Mouse (Mus musculus): ENCODE measurements around the gene Rragd.
"Not testable (repeated sequence)": the region's sequence is repeated elsewhere in the genome, so short reads cannot be mapped to it uniquely, and the experiment has no call there.

The Rragd gene

DNA sequence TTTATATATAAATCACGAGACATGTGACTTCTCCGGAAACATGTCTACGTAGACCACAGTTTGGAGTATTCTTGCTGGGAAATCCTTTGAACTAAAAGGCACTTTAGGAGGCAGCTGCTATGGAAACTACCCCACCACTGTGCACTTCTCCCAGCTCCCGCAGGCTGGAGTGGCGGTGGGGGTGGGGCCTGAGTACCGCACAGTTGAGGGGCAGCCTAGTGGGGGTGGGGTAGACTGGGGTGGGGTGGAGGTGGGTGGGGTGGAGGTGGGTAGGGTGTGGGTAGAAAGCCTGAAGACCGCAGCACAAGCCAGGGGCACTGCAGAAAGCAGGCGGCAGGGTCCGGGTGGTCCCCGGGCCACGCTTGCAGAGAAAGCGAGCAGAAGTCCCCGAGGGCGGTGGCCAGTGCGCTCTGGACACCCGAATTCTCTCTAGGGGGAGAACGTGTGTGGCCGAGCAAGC is at the start of gene Rragd:
TSS of gene Rragd (plus strand) at position 322 of the 460 bp plus-strand sequence.
- in situ Hi-C loops (cut with MboI, MseI), result no loop called here

DNA sequence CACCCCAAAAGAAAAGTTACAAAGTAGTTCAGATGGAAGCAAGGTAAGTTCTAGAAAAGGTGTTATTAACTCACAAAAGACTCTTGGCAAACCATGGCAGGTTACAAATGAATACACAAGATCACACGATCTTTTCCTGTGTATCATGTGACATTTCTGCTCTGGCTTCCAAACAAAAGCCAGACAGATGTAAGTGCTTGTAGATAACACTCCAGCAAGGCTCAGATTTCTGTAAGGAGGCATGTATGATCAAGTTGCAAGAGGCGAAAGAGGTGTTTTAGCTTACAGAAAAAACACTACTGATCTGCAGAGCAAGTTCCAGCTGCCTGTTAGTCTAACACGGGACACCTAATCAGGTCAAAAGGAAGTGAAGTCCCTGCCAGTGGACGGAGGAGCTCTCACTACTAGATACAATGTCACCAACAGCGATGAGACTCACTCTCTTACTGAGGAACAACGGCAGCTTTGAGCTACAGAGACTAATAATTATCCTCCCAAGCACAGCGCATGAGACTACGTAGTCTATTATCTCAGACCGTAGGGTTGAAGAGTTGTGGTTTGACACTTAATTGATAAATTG is 46.0 kb upstream of the Rragd start:
- in situ Hi-C loops (cut with MboI, MseI), result no loop called here

DNA sequence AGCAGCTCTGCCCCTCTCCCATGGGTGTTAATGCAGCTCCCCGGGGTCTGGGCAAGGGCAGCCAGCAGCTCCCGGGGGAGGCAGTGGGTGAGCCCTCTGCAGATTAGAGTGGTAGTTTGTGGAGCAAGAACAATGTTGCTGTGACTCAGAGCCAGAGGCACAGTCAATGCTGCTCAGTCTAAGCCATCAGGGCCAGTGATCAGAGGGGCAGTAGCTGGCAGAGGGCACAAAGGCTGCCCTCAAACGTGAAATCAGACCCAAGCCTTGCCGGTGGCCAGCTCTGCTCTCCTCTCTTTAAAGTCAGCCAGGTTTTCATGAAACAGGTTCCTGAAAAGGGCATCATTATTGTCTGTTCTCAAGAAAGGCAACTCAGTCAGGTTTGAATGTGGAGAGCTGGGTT is 43.3 kb upstream of the Rragd start:
- in situ Hi-C loops (cut with MboI, MseI), result no loop called here

DNA sequence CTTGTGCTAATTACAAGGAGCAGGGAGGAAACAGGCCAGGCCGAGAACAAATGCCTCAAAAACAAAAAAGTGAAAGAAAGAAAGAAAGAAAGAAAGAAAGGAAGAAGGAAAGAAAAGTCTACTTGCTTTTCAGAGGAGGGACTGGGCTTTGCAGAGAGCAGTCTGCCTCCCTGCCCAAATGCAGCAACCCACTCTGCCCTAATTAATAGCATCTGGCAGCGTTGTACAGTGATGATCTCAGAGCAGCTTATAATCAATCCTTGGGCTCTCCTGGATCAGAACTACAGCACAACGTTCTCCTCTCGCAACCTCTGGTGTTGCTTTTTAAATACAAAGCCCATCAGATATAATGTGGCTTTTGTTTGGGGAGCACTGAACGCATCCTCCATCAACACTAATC is 42.9 kb upstream of the Rragd start:
- in situ Hi-C loops (cut with MboI, MseI), result no loop called here

DNA sequence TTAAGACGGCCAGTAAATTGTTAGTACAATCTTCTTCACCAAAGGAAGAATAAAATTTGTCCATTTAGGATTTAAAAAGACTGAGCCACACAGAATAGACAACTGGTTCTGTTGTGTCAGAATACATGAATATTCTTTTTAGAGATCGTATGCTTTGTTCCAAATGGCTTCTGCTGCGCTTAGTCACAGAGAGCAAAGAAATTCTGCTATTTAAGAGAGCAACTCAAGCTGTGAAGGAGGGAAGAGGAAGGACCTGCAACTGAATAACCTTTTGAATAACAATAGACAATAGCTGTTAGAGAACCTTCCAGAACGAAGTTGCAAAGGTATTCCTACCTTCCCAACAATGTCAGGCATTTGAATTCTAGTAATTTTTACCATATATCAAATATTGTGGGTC is 41.9 kb upstream of the Rragd start:
- in situ Hi-C loops (cut with MboI, MseI), result no loop called here

DNA sequence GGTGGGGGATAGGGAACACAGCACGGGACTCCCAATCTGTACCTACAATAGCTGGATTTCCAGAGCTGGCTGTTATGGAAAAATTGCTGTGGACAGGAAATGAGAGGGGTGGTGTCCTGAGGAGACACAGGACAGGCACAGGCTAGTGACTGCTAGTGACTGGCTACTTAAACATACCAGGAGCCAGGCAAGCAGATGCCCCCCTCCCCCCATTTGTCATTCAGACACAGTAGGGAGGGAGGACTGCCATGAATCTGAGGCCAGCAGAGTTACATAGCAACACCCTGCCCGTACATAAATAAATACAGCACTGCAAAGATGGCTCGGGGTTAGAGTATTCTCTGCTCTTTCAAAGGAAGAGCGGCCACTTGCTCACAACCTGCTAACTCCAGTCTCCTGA is 35.2 kb upstream of the Rragd start:
- in situ Hi-C loops (cut with MboI, MseI), result no loop called here

DNA sequence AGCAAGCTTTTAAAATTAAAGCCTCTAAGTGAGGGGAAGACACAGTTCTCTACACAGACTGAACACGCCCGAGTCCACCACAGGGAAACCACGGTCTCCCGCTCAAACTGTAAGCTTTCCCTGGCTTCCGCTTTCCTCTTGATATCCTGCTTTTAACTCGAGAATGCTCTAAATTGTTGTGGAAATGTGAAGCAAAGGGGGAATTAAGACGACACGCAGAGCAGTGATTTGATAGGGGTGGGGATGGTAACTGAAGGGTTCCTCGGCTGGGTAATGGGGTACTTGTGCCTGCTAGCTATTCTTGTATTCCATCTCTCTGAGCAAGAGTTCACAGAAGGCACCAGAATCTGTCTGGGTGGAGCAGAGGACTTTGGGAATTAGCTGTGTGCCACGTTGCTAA is 34.1 kb upstream of the Rragd start:
- in situ Hi-C loops (cut with MboI, MseI), result no loop called here

DNA sequence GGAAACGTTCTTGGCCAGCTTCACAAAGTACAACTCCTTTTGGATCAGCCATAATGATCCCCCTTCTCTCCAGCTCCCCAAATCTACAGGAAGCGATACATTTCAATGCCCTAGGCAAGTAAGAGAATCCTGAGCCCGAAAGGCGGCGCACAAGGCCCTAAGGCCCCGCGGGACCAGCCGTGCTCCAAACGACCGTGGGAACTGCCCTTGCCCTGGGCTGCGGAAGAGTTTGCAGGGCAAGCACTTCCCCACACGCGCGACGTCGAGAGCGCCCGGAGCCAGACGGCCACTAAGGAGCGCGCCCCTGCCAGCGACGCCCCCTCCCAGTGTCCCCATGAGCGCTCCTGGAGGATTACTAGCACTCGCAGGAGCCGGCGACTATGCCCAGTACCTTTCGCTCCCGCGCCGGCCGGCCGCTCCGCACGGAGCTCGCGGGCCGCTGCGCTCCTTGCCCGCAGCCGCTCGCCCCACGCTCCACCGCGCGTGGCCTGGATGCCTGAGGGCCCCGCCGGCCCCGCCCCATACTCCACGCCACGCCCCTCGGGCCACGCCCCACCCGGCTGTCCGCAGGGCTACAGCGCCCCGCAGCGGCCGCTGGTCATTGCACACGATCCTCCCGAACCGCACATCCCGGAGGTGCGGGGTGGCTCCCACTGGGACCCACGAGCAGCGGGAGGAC is 32.3 kb upstream of the Rragd start, which contains the start of gene Ankrd6:
TSS of gene Ankrd6 (minus strand) at position 486 of the 679 bp plus-strand sequence.
- in situ Hi-C loops (cut with MboI, MseI), result no loop called here

DNA sequence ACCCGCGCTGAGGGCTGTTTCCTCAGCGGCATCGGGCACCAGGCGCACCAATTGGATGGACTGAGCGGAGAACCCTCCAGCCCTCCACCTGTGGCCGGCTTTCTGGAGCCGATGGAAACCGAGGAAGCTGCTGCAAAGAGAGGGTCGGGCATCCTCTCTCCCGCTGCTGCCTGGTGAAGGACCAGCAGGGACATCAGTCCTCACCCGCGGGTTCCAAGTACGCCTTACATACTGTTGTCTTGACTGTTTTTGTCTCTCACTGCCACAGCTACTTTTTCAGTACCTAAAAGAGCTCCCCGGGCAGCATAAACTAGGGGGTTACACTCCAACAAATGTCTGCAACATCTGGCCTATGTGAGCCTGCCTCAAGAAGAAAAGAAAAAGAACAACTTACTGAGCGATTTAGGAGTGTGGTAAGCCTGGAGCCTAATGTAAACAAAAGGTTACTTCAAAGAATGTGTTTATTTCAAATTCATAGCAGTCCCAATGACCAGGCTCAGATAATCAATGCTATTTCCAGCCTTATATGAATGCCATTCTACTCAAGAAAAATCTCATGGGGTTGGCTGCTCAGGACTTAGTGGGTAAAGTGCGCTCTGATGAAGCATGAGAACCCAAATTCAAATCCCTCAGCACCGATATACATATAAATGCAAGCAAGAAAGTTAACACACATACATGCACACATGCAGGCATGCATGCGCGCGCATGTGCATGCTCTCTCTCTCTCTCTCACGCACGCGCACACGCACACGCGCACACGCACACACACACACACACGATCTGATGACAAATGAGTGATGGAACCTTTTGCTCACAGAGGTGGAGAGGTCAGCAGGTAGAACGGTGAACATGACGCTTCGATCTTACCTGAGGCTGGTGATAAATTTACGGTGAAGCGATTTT is 31.5 kb upstream of the Rragd start:
- in situ Hi-C loops (cut with MboI, MseI), result no loop called here

DNA sequence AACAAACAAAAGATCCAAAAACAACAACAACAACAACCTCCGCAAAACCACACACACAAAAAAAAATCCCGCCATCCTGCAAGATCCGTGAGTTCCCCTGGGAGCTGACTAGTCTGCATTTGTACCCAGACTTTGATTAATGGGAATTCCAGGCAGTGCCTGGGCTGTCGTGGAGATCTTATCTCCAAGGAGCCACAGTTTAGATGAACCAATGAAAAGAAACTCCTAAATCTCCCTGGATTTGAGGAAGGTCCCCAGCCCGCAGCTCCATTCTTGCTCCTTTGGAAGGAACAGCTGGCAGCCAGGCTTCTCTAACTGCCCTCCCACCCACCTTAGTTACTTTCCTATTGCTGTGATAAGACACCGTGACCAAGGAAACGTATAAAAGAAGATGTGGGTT is 30.2 kb upstream of the Rragd start:
- in situ Hi-C loops (cut with MboI, MseI), result no loop called here

DNA sequence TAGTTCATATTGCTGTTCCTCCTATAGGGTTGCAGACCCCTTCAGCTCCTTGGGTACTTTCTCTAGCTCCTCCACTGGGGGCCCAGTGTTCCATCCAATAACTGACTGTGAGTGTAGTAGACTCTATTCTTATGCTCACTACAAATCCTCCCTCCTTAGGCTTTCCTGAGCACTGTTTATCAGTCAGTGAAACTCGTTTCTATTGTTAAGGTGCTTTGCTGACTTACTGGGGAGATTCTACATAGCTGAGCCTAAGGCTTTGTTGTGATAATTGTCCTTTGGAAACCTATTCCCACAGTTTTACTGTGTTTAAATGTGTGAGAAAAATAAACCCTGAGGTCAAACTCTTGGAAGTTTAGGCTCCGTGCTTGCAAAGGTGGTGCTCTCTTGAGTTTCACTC is 26.4 kb upstream of the Rragd start:
- in situ Hi-C loops (cut with MboI, MseI), result no loop called here

DNA sequence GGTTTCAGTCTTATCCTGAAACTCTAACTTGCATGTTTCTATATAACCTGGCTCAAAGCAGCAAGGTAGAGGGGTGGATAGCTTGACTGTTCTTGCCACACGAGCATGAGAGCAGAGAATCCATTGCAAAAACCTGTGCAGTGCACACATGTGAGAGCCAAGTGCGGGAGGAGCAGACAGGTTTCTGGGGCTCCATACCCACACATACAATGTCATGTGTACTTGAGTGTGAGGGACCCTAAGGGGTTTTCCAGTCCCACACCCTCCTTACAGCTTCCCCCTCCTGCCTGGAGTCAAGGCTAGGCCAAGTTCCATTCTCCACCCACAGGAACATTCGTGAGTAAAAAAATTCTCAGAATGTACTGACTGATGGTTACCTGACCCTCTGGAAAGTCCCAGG is 21.4 kb upstream of the Rragd start:
- in situ Hi-C loops (cut with MboI, MseI), result no loop called here

DNA sequence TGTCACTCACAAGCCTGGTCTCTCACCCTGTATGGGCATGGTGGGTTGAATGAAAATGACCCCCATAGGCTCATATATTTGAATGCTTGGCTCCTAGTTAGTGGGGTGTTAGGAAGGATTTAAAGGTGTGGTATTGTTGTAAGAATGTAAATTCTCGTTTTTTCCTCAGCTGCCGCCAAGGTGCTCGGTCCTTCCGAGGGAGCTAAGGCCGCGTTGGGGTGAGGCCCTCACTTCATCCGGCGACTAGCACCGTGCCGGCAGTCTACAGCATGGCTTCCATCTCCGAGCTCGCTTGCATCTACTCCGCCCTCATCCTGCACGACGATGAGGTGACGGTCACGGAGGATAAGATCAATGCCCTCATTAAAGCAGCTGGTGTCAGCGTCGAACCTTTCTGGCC is 18.2 kb upstream of the Rragd start:
- in situ Hi-C loops (cut with MboI, MseI), result not testable (repeated sequence)

DNA sequence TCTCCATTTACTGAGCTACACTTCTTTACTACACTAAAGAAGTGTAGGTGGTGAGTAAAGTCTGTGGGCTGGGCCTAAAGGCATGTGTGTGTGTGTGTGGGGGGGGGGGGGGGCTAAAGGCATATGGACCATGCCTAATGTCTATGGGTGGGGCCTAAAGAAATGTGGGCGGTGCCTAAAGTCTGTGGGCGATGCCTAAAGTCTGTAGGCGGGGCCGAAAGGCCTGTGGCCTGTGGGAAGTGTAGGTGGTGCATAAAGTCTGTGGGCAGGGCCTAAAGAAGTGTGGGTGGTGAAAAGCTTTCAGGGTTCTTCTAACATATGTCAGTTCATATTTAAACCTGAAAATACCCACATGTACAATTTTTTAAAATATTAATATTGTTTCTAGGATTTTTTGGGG is 5.5 kb upstream of the Rragd start:
- in situ Hi-C loops (cut with MboI, MseI), result no loop called here

DNA sequence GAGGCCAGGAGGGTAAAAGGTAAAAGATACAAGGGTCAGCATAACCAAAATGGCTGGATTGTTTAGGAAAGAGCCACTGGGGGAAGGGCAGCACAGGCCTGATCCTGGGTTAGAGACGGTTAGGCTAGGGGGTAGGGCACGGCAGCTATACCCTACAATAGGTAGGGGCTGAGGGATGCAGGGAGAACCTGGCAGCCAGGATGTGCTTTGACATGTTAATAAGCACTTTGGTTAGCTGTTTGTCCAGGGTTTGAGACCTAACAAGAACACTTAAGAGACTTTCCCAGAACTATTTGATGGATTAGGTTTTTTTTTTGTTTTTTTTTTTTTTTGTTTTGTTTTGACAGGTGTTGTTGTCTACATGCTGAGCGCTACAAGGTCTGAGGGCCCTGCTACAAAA is 2.8 kb upstream of the Rragd start:
- in situ Hi-C loops (cut with MboI, MseI), result no loop called here

DNA sequence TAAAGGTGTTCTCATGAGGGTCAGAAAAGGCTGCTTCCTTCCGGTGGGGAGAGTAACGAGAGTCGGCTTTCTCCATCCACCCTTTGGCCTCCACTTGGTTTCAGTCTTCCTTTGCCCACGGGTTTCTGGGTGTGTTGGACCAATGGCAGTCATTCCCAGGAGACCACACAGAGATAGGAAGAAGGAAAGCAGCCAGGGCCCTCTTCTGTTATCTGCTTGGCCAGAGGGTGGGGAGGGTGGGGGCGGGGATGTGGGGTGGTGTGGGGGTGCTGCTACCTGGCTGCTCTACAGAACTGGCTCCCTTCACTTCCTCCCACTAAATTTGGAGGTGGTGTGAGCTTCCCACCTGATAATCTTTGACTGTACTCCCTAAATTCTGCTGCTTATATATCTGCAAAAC is 1.2 kb upstream of the Rragd start:
- in situ Hi-C loops (cut with MboI, MseI), result no loop called here

DNA sequence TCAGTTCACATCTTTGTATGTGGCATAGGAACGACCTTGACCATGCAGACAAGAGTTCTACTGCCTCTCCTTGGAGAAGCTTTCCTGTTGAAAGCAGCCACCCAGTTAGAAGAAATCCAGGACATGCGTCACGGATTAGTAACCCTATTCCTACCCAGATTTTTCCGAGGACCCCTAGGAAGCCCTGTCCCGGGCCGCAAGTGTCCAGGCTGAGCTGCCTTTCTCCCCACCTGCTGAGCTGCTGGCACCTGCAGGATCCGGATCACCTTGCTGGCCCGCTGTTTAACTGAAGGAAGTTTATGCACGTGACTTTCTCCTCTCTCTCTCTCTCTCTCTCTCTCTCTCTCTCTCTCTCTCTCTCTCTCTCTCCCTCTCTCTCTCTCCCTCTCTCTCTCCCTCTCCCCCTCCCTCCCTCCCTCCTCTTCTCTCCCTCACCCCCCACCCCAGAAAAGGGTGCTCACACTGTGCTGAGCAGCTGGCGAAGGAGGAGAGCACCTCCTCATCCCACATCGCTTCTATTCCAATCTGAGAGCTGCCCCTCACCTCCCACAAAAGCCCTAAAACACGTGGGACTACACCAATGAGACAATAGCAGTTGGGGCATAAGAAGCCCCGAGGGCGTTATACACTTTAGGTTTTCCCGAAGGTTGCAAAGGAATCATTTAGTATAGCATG is 659 bp upstream of the Rragd start:
- in situ Hi-C loops (cut with MboI, MseI), result no loop called here

DNA sequence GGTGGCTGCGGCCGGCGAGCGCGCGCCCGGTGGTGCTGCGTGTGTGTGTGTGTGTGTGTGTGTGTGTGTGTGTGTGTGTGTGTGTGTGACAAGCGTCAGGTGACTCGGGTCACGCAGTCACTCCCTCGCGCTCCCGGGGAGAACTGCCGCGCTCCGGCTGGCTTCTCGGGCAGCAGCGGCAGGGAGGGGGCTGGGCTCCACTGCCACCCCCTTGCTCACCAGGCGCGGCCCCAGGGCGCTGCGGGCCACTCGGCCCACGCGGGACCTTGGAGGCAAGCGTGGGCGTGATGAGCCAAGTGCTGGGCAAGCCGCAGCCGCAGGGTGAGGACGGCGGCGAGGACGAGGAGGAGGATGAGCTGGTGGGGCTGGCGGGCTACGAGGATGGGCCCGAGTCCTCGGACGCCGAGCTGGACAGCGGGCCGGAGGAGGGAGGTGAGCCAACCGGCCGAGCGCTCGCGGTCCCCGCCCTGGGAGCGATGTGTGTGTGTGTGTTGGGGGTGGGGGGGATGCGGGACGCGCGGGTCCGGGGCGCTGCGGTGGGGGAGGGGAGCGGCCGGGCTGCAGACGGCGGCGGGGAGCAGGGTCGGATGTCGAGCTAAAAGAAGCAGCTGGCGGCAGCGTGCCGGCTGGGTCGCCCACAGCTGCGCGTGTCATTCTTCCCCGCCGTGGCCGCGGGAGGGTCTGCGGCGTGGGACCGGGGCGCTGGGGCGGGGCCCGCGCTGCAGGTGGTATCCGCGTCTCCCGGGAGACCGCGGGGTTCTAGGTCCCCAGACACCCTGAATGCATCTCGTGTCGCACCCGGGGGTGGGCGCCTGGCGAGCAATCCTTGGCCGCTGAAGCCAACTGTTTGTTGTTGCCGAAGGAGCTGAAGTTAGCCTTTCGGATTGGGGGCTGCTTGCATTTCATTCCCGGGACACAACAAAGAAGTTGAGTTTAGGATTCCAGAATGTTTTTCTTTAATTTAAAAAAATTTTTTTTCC is 629 bp downstream of the Rragd start:
- in situ Hi-C loops (cut with MboI, MseI), result no loop called here

DNA sequence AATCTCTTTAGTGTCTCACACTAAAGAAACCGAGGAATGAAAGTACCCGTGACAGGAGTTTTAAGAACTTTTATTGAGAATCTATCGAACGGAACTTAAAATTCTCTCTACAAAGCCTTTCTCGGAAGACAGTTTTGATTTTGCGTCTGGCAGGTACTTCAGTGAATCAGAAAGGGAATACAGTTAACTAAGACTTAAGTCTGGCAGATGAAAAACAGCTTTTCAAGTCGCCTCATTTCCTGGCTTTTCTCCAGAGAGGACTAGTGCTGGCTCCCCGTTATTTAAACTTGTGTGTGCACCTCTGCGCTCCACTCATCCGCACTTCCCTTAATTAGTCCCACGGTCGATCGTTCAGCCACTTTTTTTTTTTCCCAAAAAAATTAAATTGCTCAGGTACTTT is 1.4 kb downstream of the Rragd start:
- in situ Hi-C loops (cut with MboI, MseI), result no loop called here

DNA sequence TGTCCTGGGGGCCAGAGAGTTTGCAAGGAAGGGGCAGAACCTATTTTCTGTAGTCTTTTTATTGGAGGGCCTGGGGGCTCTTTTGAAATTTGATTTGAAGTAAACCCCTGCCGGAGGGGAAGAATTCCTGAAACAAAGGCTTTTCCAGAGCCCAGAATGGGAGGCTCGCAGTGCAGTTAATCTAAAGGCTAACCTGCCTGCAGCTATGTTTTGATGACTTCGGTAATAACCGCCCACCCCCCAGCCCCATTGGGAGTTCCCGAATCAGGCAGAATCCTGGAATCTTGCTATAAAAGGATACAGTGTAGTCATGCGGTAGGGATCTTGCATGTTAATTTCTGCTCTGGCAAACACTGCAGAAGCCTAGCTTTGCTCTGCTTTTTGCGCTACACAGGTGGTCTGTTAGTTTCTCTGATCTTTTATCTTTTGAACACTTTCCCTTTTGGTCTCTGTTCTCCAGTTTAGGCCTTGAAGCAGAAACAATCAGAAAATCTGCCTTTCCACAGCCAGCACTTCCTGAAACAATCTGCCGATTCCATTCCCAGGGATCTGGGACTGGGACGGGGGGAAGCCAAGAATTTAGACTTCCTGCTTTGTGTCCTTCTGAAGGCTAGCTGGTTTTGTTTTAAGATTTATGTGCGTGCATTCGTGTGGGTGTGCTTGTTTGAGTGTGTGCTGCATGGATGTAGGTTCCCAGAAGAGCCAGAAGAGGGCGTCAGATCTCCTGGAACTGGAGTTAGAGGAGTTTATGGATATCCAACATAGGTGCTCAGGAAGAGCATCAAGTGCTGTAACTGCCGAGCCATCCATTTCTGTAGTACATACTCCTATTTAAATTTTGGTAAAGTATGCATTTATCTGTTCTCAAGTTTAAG is 2.2 kb downstream of the Rragd start:
- in situ Hi-C loops (cut with MboI, MseI), result no loop called here
